Comparison of ENCODE assay signal across 7 mouse cellular contexts in genomic region chr13:107056318-107056717, GRCm38 (mm10). TPM values are rescaled to one million over a fixed set of nuclear protein-coding genes. Genes with fewer than 3 reads are reported as not detected.
DNase-seq lines count a peak whose midpoint lies in the region.

No protein-coding gene starts in this region.

- no peaks in the 10 kb centered on the region for H3K9me3 ChIP-seq in forebrain, embryonic 10.5 days

- 69% methylated on average over 4 of the region's 4 CpGs for whole genome bisulfite sequencing in forebrain, embryonic 10.5 days

- no peaks in the 10 kb centered on the region for H3K27me3 ChIP-seq in forebrain, embryonic 10.5 days (ENCODE audit: poor library complexity, severe bottlenecking)

- no peak overlapping the region for H3K4me3 ChIP-seq in forebrain, embryonic 10.5 days

- H3K4me1 ChIP-seq in forebrain, embryonic 10.5 days, result no peaks in the 10 kb centered on the region

- no peak overlapping the region for H3K27ac ChIP-seq in forebrain, embryonic 10.5 days

- H3K36me3 ChIP-seq in forebrain, embryonic 10.5 days (replicated peaks), result no peaks in the 10 kb centered on the region

- peak; percentile 75 for DNase-seq in A20 (ENCODE audit: low read depth, low spot score)
- DNase-seq in CD4-positive, CD25-positive, alpha-beta regulatory T cell, adult 2 months (ENCODE audit: low read depth, low spot score), result peak; percentile 88
- peak; percentile 55 for DNase-seq in c-Kit-positive CD71-positive TER-119-negative erythroid progenitor cells, embryonic 14.5 days (ENCODE audit: low read depth)
- peak; percentile 27 to 58 for DNase-seq in lung, adult 18-20 months
- DNase-seq in thymus, adult 18-20 months, result peak; percentile 33 to 63
- DNase-seq in cerebellum, adult 11-12 months, result no peak
- DNase-seq in forebrain, embryonic 10.5 days (ENCODE audit: extremely low spot score, low spot score), result no peak

RNA-seq across cellular contexts. Expression of gene Kif2a, which starts 34.4 kb away (rescaled TPM):
- 14.2 and 14.6 TPM in 2 replicates for polyA plus RNA-seq in forebrain, embryonic 10.5 days (2016; fragmentation: Nextera tagmentation; extraction: Ambion mirVana)

Comparison
In these comparisons a context has a peak if more than half of its experiments do, and no peak if none do; other contexts are left out.
1. DNase-seq: peak in A20 (single experiment), CD4-positive, CD25-positive, alpha-beta regulatory T cell, adult 2 months (single experiment), c-Kit-positive CD71-positive TER-119-negative erythroid progenitor cells, embryonic 14.5 days (single experiment), lung, adult 18-20 months (2 of 2) and thymus, adult 18-20 months (2 of 2); none in cerebellum, adult 11-12 months (single experiment) and forebrain, embryonic 10.5 days (single experiment).